Mouse (Mus musculus) embryo, embryonic 9.5 days (tissue): Measurements from ENCODE around the gene Ube2d1.
A peak's percentile ranks its signal among the peaks of the same experiment; 100 is the strongest.

ENCODE experiments used
- DNase-seq: peaks from one replicate; pipeline ENCODE4 v3.0.0-alpha.2; 2017; ENCODE audit errors: extremely low spot score

Gene Ube2d1

GRCm38 (mm10) chr10:71285126-71285580 lies at the start of gene Ube2d1:
Ube2d1 (minus strand) TSS chr10:71285262.
- DNase-seq, result peak; percentile 87

- DNase-seq, result no peak
These were observed 47.8 kb upstream of the Ube2d1 start for GRCm38 (mm10) chr10:71332859-71333258.

GRCm38 (mm10) chr10:71332376-71332775 lies 47.3 kb upstream of the Ube2d1 start:
- DNase-seq, result no peak

- DNase-seq, result no peak
These were observed 46.8 kb upstream of the Ube2d1 start for GRCm38 (mm10) chr10:71331908-71332307.

GRCm38 (mm10) chr10:71330070-71330469 lies 45.0 kb upstream of the Ube2d1 start:
- DNase-seq, result no peak

- DNase-seq, result no peak
These were observed 44.2 kb upstream of the Ube2d1 start for GRCm38 (mm10) chr10:71329295-71329694.

GRCm38 (mm10) chr10:71328870-71329269 lies 43.8 kb upstream of the Ube2d1 start:
- DNase-seq, result no peak

- DNase-seq, result no peak
These were observed 43.3 kb upstream of the Ube2d1 start for GRCm38 (mm10) chr10:71328382-71328781.

- DNase-seq, result no peak
These were observed 42.3 kb upstream of the Ube2d1 start for GRCm38 (mm10) chr10:71327386-71327785.

GRCm38 (mm10) chr10:71326789-71327188 lies 41.7 kb upstream of the Ube2d1 start:
- peak; percentile 75 for DNase-seq

- no peak for DNase-seq
These were observed 41.1 kb upstream of the Ube2d1 start for GRCm38 (mm10) chr10:71326123-71326522.

GRCm38 (mm10) chr10:71323669-71324068 lies 38.6 kb upstream of the Ube2d1 start:
- DNase-seq, result no peak

GRCm38 (mm10) chr10:71316497-71316896 lies 31.4 kb upstream of the Ube2d1 start:
- no peak for DNase-seq

- DNase-seq, result no peak
These were observed 31.0 kb upstream of the Ube2d1 start for GRCm38 (mm10) chr10:71316056-71316455.

GRCm38 (mm10) chr10:71314596-71314995 lies 29.5 kb upstream of the Ube2d1 start:
- no peak for DNase-seq

GRCm38 (mm10) chr10:71310288-71310687 lies 25.2 kb upstream of the Ube2d1 start:
- DNase-seq, result no peak

GRCm38 (mm10) chr10:71308199-71308598 lies 23.1 kb upstream of the Ube2d1 start:
- no peak for DNase-seq

GRCm38 (mm10) chr10:71306759-71307158 lies 21.7 kb upstream of the Ube2d1 start:
- DNase-seq, result no peak

- peak; percentile 53 for DNase-seq
These were observed 21.1 kb upstream of the Ube2d1 start for GRCm38 (mm10) chr10:71306190-71306589.

- no peak for DNase-seq
These were observed 17.4 kb upstream of the Ube2d1 start for GRCm38 (mm10) chr10:71302490-71302889.

- DNase-seq, result no peak
These were observed 15.1 kb upstream of the Ube2d1 start for GRCm38 (mm10) chr10:71300161-71300560.

GRCm38 (mm10) chr10:71293245-71293644 lies 8.2 kb upstream of the Ube2d1 start:
- DNase-seq, result no peak

GRCm38 (mm10) chr10:71292254-71292653 lies 7.2 kb upstream of the Ube2d1 start:
- DNase-seq, result no peak

GRCm38 (mm10) chr10:71291801-71292200 lies 6.7 kb upstream of the Ube2d1 start:
- DNase-seq, result no peak
